Mouse (Mus musculus): ENCODE measurements around the gene Slc25a36. TPM values are rescaled to one million over a fixed set of nuclear protein-coding genes. Genes with fewer than 3 reads are reported as not detected.
A peak's percentile ranks its signal among the peaks of the same experiment; 100 is the strongest.

The Slc25a36 gene
- polyA plus RNA-seq, 1 experiment from 2014 or later, result 60.4 TPM

DNA sequence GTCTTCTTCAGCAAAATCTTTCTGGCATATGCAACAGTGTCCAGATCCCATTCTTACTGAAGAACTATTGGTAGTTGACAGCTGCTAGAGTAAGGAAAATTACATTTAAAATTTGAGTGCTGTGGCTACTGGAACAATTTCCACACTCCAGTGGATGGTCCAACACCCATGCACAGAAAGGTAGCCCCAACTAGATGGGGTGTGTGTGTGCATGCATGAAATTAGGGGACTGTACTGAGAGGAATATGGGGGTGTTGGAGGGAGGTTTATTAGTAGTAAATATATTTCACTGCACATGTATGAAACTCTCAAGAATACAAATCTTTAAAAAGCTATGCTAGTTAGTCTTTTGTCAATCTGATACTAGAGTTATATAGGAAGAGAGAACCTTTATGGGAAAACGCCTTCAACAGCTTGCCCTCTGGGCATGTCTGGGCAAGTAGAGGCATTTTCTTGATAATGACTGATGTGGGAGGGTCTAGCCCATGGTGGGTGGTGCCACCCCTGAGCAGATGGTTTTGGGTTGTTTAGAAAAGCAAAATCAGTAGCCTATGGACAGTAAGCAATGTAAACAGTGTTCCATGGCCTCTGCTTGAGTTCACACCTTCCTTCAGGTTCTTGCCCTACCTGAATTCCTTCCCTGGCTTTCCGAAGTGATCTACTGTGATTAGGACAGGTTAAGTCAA lies 7.4 kb downstream of the Slc25a36 start:
- Histone ChIP-seq H3K27ac (no peak overlapping the region), H3K4me1 (no peaks in the 10 kb centered on the region), H3K9me3 (no peaks in the 10 kb centered on the region), H3K27me3 (ENCODE audit: poor library complexity, severe bottlenecking) (no peaks in the 10 kb centered on the region), H3K36me3 (replicated peaks) (peaks cover 28% of the 10 kb centered on the region), H3K4me3 (no peak overlapping the region)
- WGBS, result 88% methylated on average over 2 of the region's 2 CpGs
- no peak for DNase-seq (ENCODE audit: extremely low spot score, low spot score)

DNA sequence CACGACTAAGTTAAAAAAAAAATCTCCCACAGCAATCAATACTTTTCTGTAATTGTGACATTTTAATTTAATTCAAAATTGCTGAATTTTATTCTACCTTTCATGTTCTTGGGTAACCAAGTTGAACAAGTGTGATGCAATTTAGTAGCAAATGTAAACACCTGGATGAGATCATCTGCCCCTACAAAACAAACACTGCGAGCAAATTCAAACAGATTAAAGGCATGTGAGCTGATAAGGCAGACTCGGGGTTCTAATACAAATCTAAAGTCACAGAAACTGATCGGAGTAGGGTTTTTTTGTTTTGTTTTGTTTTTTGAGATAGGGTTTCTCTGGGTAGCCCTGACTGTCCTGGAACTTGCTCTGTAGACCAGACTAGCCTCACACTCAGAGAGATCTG lies 12.0 kb downstream of the Slc25a36 start:
- Histone ChIP-seq H3K27ac (no peak overlapping the region), H3K4me1 (no peaks in the 10 kb centered on the region), H3K36me3 (replicated peaks) (peaks cover 54% of the 10 kb centered on the region), H3K4me3 (no peak overlapping the region), H3K9me3 (no peaks in the 10 kb centered on the region), H3K27me3 (ENCODE audit: poor library complexity, severe bottlenecking) (no peaks in the 10 kb centered on the region)
- WGBS, result 89% methylated on average over 4 of the region's 4 CpGs
- DNase-seq (ENCODE audit: extremely low spot score, low spot score), result no peak

GRCm38 (mm10) chr9:97096180-97096579 lies 14.8 kb downstream of the Slc25a36 start:
- no peak overlapping the region for H3K27ac ChIP-seq
- H3K36me3 ChIP-seq (replicated peaks), result peaks cover 75% of the 10 kb centered on the region
- H3K4me3 ChIP-seq, result no peak overlapping the region
- WGBS, result 85% methylated on average over 1 of the region's 1 CpGs
- H3K27me3 ChIP-seq (ENCODE audit: poor library complexity, severe bottlenecking), result no peaks in the 10 kb centered on the region
- DNase-seq (ENCODE audit: extremely low spot score, low spot score), result no peak
- no peaks in the 10 kb centered on the region for H3K4me1 ChIP-seq
- H3K9me3 ChIP-seq, result no peaks in the 10 kb centered on the region

- no peak overlapping the region for H3K4me3 ChIP-seq
- peaks cover 38% of the 10 kb centered on the region for H3K36me3 ChIP-seq (replicated peaks)
- H3K4me1 ChIP-seq, result no peaks in the 10 kb centered on the region
- H3K27me3 ChIP-seq (ENCODE audit: poor library complexity, severe bottlenecking), result no peaks in the 10 kb centered on the region
- DNase-seq (ENCODE audit: extremely low spot score, low spot score), result no peak
- no peaks in the 10 kb centered on the region for H3K9me3 ChIP-seq
- no peak overlapping the region for H3K27ac ChIP-seq
These were observed 23.1 kb downstream of the Slc25a36 start for GRCm38 (mm10) chr9:97087850-97088249.

DNA sequence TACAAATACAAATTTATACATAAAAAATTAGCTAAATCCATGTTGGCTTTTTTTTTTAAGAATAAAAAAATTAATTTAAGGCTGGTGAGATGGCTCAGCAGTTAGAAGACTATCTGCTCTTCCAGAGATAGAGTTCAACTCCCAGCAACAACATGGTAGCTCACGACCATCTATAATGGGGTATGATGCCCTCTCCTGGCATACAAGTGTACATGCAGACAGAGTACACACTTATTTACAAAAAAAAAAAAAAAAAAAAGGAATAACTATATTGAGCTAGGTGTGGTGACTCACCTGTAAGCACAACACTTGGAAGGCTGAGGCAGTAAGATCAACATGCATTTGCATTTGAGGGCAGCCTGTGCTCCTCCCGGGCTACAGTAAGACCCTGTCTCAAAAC lies 26.3 kb downstream of the Slc25a36 start:
- WGBS, result 88% methylated on average over 2 of the region's 2 CpGs

GRCm38 (mm10) chr9:97081106-97081862 lies 29.7 kb downstream of the Slc25a36 start:
- Histone ChIP-seq H3K36me3 (replicated peaks) (peaks cover 63% of the 10 kb centered on the region), H3K27ac (no peak overlapping the region), H3K27me3 (ENCODE audit: poor library complexity, severe bottlenecking) (no peaks in the 10 kb centered on the region), H3K4me3 (no peak overlapping the region), H3K9me3 (no peaks in the 10 kb centered on the region), H3K4me1 (no peaks in the 10 kb centered on the region)
- 91% methylated on average over 4 of the region's 4 CpGs for WGBS
- DNase-seq (ENCODE audit: extremely low spot score, low spot score), result no peak

More for the DNA sequence above, 26.3 kb downstream of the Slc25a36 start:
- no peak for DNase-seq (ENCODE audit: extremely low spot score, low spot score)
- H3K4me1 ChIP-seq, result no peaks in the 10 kb centered on the region
- H3K4me3 ChIP-seq, result no peak overlapping the region
- no peak overlapping the region for H3K27ac ChIP-seq
- H3K9me3 ChIP-seq, result no peaks in the 10 kb centered on the region
- no peaks in the 10 kb centered on the region for H3K27me3 ChIP-seq (ENCODE audit: poor library complexity, severe bottlenecking)
- H3K36me3 ChIP-seq (replicated peaks), result peaks cover 53% of the 10 kb centered on the region

DNA sequence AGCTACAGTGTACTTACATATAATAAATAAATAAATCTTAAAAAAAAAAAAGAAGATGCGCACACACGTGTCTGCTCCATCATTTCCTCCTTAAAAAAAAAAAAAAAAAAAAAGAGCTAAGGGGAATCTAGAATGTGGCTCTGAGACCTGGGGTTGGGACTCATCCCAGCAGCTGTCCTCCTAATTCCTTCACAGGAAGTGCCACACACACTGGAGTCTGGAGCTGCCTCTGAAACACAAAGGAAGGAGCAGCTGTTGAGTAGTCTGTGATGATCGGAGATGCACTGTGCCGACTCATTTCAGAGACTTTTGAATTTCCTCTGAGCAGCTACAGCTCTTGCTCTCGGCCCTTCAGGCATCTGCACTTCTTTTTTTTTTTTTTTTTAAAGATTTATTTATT lies 41.0 kb downstream of the Slc25a36 start:
- Histone ChIP-seq H3K27me3 (ENCODE audit: poor library complexity, severe bottlenecking) (no peaks in the 10 kb centered on the region), H3K27ac (no peak overlapping the region), H3K4me3 (no peak overlapping the region), H3K9me3 (no peaks in the 10 kb centered on the region), H3K36me3 (replicated peaks) (peaks cover 18% of the 10 kb centered on the region), H3K4me1 (peaks cover 30% of the 10 kb centered on the region)
- WGBS, result 89% methylated on average over 5 of the region's 5 CpGs
- DNase-seq (ENCODE audit: extremely low spot score, low spot score), result no peak

DNA sequence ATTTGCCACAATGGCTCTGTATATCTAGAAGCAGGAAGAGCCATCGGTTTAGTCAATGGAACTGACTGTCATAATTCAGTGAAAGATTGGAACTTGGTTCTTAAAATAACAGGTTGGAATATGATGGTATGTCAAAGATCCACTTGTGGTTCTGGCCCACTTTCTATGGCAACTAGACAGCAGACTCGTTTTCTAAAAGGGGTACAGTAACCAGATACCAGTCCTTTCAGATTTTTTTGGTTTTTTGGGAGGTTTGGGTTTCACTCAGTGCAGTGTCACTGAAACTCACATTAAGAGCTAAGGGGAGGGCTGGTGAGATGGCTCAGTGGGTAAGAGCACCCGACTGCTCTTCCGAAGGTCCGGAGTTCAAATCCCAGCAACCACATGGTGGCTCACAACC lies 41.5 kb downstream of the Slc25a36 start:
- H3K27ac ChIP-seq, result no peak overlapping the region
- no peaks in the 10 kb centered on the region for H3K27me3 ChIP-seq (ENCODE audit: poor library complexity, severe bottlenecking)
- H3K4me3 ChIP-seq, result no peak overlapping the region
- peaks cover 34% of the 10 kb centered on the region for H3K4me1 ChIP-seq
- H3K36me3 ChIP-seq (replicated peaks), result peaks cover 14% of the 10 kb centered on the region
- 91% methylated on average over 5 of the region's 5 CpGs for whole genome bisulfite sequencing
- H3K9me3 ChIP-seq, result no peaks in the 10 kb centered on the region
- DNase-seq (ENCODE audit: extremely low spot score, low spot score), result no peak

DNA sequence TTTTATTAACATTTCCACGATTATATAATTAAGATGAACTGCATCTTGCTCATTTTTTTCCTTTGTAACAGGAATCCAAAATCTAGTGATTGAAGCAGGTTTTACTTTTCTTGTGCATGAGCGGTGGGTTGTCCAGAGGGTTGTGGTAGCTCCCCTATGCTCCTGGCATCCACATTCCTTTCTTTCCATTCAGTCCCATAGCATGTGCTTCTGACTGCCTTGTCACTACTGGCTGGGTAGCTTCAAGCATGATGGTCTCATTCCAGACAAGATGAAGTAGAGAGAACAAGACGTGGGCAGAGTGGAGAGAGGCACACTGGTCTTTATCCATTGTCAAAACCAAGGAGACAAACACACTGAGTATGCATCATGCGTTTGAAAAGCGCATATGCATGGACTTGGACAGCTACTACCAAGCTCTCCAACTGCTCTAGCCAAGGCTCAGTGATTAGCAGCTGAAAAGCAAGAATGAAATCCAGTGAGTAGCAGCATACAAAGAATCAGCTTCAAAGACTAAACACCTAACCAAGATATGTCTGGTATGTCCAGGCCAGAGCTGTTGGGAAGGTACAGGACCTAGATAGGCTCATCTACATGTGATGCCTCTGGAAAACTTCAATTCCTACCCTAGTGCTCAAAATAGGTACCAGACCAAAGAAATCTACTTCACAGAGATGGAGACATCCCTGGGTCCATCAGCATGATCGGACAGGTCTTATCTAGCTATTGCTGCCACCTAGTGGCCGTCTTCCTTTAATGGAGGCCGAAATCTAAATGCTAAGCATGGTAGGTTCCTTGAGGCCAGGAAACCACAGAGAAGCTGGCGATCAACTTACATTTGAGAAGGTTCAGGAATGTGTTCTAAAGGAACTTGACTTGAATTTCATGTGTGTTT lies 42.5 kb downstream of the Slc25a36 start:
- WGBS, result 58% methylated on average over 9 of the region's 9 CpGs
- no peaks in the 10 kb centered on the region for H3K9me3 ChIP-seq
- H3K4me1 ChIP-seq, result peaks cover 43% of the 10 kb centered on the region

DNA sequence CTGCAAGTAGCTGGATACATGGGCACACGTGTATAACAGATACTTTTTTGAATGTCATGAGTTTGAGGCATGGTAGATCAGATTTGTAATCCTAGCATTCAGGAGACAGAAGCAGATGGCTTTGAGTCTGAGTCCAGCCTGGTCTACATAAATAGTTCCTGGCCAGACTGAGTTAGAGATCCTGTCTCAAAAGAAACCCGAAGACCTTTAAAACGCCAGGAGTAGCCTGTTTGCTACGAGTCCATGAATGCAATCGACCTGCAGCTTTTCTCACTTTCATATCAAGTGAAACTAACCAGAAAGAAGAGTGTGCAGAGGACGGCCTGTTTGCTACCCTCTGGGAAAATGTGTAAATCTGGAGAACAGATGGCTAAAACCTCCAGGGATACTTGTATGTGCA lies 43.2 kb downstream of the Slc25a36 start:
- Histone ChIP-seq H3K9me3 (no peaks in the 10 kb centered on the region), H3K4me3 (no peak overlapping the region), H3K27ac (no peak overlapping the region), H3K27me3 (ENCODE audit: poor library complexity, severe bottlenecking) (no peaks in the 10 kb centered on the region), H3K4me1 (peaks cover 48% of the 10 kb centered on the region), H3K36me3 (replicated peaks) (peaks cover 5% of the 10 kb centered on the region; the same call in 1 of the 2 replicates)
- 89% methylated on average over 6 of the region's 6 CpGs for WGBS
- no peak for DNase-seq (ENCODE audit: extremely low spot score, low spot score)

More for the DNA sequence above, 42.5 kb downstream of the Slc25a36 start:
- Histone ChIP-seq H3K36me3 (replicated peaks) (peaks cover 5% of the 10 kb centered on the region), H3K4me3 (no peak overlapping the region), H3K27ac (no peak overlapping the region), H3K27me3 (ENCODE audit: poor library complexity, severe bottlenecking) (no peaks in the 10 kb centered on the region)
- DNase-seq (ENCODE audit: extremely low spot score, low spot score), result peak; percentile 83

- 92% methylated on average over 4 of the region's 4 CpGs for WGBS
These were observed 45.1 kb downstream of the Slc25a36 start for GRCm38 (mm10) chr9:97065885-97066284.

DNA sequence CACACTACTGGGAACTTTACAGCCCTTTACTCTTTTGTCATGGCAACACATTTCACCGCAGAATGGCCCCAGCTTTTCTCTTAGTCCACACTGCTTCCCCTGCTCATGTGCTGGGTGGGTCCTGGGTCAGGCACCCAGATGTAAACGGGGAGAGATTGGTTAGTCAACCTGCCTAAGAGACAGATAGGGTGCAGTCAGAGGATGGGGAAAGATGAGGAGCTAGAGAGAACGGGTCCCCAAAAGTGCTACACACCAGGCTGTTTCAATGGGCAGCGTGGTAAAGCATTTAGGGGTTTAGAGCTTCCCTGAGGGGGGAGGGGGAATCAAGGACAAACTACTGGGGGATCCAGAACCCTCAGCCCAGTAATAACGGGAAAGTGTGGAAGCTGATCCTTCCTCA lies 45.7 kb downstream of the Slc25a36 start:
- no peaks in the 10 kb centered on the region for H3K27me3 ChIP-seq (ENCODE audit: poor library complexity, severe bottlenecking)
- no peak for DNase-seq (ENCODE audit: extremely low spot score, low spot score)
- H3K36me3 ChIP-seq (replicated peaks), result peaks cover 5% of the 10 kb centered on the region; the same call in 1 of the 2 replicates
- 69% methylated on average over 5 of the region's 5 CpGs for WGBS
- H3K4me1 ChIP-seq, result peaks cover 60% of the 10 kb centered on the region
- H3K9me3 ChIP-seq, result no peaks in the 10 kb centered on the region
- H3K27ac ChIP-seq, result peak overlapping the region; percentile 36; the same call in 1 of the 2 replicates
- no peak overlapping the region for H3K4me3 ChIP-seq

More at GRCm38 (mm10) chr9:97065885-97066284, 45.1 kb downstream of the Slc25a36 start:
- Histone ChIP-seq H3K27me3 (ENCODE audit: poor library complexity, severe bottlenecking) (no peaks in the 10 kb centered on the region), H3K27ac (no peak overlapping the region), H3K4me3 (no peak overlapping the region), H3K4me1 (peaks cover 53% of the 10 kb centered on the region), H3K36me3 (replicated peaks) (peaks cover 5% of the 10 kb centered on the region; the same call in 1 of the 2 replicates), H3K9me3 (no peaks in the 10 kb centered on the region)
- DNase-seq (ENCODE audit: extremely low spot score, low spot score), result no peak

Data from forebrain, embryonic 10.5 days (tissue).